Mouse (Mus musculus) splenic B cell, adult 2 months (primary cell): ENCODE results near the gene Gpank1.

Source experiments
- DNase-seq: peaks from one replicate; pipeline ENCODE4 v3.0.0-alpha.2; 2011; ENCODE audit warnings: low read depth, low spot score
- H3K27me3 ChIP-seq: 2 replicates; pipeline ENCODE4 v1.6.1; 2012; ENCODE audit warnings: mild to moderate bottlenecking, low read length, moderate library complexity, mixed read lengths; ENCODE audit not compliant: control insufficient read depth, poor library complexity, insufficient read depth, severe bottlenecking
- H3K36me3 ChIP-seq: 2 replicates; pipeline ENCODE4 v1.6.1; 2012; ENCODE audit warnings: mild to moderate bottlenecking, low read length, moderate library complexity, mixed read lengths; ENCODE audit not compliant: control insufficient read depth, poor library complexity, insufficient read depth, severe bottlenecking

Gpank1 gene

DNA sequence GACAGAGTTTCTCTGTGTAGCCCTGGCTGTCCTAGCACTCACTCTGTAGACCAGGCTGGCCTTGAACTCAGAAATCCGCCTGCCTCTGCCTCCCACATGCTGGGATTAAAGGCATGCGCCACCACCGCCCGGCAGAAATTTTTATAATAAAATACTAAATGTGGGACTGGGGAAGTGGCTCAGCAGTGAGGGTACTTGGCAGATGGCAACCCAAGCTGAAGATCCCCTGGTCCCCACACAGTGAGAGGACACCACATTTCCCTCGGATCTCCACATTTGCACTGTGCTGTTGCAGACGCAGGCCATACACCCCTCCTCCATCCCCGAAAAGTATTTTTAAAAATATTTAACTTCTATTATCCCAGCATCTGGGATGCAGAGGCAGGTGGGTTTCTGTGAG lies 12.3 kb downstream of the Gpank1 start:
- H3K27me3 ChIP-seq = no peaks in the 10 kb centered on the region
- DNase-seq = no peak
- peaks cover 2% of the 10 kb centered on the region; the same call in 1 of the 2 replicates for H3K36me3 ChIP-seq

DNA sequence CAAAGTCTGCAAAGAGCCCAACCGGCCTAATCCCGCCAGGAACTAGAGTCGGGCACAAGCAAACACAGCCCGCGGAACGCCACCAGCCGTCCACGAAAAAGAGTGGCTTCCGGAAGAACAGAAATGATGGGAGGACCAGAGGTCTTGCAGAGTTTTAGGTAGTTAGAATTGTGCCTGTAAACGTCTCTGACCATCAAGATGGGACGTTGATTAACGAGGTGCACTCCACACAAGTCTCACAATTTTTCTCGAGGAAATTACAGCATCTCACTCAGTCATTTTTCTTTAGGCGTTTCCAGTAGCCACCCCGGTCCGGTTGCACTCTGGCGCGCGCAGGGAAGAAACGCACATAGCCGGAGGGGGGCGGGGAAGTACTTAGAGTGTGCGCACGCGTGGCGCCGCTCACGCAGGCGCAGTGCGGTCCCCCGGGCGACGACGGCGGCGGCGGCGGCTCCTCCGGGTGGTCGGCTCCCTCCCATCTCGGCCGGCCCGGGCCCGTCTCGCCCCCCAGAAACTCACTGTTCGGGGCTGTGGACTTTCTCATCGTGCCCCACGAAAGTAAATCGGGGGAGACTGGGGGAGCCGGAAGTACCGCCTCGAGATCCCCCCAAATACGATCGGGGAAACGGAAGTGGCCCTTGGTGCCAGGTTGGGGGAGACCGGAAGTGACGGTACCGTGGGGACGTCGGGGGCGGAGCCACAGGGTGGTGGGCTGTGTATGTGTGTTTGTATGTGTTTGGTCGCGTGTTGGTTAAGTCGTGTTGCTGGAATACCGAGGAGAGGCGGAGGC lies 13.7 kb downstream of the Gpank1 start, which contains the start of gene Bag6:
Gene Bag6 (plus strand): TSS at position 378 of the 790 bp plus-strand sequence.
- Histone ChIP-seq H3K27me3 (no peaks in the 10 kb centered on the region), H3K36me3 (peaks cover 5% of the 10 kb centered on the region)
- peak; percentile 97 for DNase-seq

- peaks cover 10% of the 10 kb centered on the region for H3K36me3 ChIP-seq
- no peaks in the 10 kb centered on the region for H3K27me3 ChIP-seq
- DNase-seq = no peak
These were observed 14.5 kb downstream of the Gpank1 start for GRCm38 (mm10) chr17:35135591-35136320.

DNA sequence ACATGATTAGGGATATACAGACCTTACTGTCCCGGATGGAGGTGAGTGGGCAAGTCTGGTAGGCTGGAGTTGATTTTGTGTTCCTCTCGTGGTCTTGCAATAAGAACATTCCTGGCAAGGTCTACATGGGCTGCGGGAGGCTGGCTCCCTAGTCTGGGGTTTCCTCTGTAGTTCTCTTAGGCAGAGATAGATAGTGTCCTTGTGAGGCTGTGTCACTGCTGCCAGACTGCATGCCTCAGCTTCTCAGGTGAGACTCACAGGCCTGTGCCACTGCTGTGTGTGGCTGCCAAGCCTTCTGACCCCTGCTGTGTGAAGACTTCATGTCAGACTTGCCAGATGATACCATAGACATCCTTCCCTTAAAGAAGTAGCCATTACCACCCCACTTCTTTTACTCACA lies 18.0 kb downstream of the Gpank1 start:
- DNase-seq = no peak
- Histone ChIP-seq H3K27me3 (no peaks in the 10 kb centered on the region), H3K36me3 (peaks cover 37% of the 10 kb centered on the region)

DNA sequence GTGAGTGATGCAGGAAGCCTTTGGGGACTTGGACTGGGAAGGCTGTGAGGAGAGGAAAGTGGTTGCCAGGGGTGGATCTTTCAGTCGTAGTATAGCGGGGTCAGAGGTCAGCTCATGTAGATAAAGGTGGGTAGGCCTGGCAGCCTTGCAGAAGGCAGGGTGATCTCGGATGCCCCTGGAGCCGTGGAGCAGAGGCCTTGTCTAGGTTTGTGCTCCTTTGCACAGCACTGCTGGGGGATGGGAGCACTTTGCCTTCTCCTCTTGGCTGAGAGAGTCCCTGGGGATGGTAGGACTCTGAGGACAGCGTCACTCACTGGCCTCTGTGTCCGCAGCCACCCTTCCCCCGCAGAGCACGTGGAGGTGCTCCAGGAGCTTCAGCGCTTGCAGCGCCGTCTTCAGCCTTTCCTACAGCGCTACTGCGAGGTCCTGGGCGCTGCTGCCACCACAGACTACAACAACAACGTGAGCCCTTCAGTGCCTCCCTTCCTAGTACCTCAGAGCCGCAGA lies 19.3 kb downstream of the Gpank1 start:
- H3K27me3 ChIP-seq = no peaks in the 10 kb centered on the region
- peaks cover 43% of the 10 kb centered on the region for H3K36me3 ChIP-seq
- no peak for DNase-seq

DNA sequence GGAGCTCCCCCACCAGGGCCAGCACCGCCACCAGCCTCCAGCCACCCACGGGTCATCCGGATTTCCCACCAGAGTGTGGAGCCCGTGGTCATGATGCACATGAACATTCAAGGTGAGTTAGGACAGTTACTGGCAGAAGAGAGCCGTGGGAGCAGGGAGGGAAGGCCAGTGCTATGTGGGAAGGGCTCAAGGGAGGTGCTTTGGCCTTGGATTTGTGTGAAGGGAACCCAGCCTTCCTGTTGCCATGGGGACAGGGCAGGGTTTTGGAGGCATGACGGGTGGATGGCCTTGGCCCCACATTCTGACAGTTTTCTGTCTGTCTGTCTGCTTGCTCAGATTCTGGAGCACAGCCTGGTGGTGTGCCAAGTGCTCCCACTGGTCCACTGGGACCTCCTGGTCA lies 20.7 kb downstream of the Gpank1 start:
- H3K36me3 ChIP-seq = peaks cover 47% of the 10 kb centered on the region
- H3K27me3 ChIP-seq = no peaks in the 10 kb centered on the region
- DNase-seq = no peak

- H3K27me3 ChIP-seq = no peaks in the 10 kb centered on the region
- H3K36me3 ChIP-seq = peaks cover 49% of the 10 kb centered on the region
- no peak for DNase-seq
These were observed 24.9 kb downstream of the Gpank1 start for GRCm38 (mm10) chr17:35146139-35146538.

- no peaks in the 10 kb centered on the region for H3K27me3 ChIP-seq
- no peak for DNase-seq
These were observed 26.1 kb downstream of the Gpank1 start for GRCm38 (mm10) chr17:35147348-35147747.

GRCm38 (mm10) chr17:35147922-35148639 lies 26.8 kb downstream of the Gpank1 start:
- Histone ChIP-seq H3K36me3 (peaks cover 38% of the 10 kb centered on the region), H3K27me3 (no peaks in the 10 kb centered on the region)
- DNase-seq = no peak

More at GRCm38 (mm10) chr17:35147348-35147747, 26.1 kb downstream of the Gpank1 start:
- peaks cover 41% of the 10 kb centered on the region for H3K36me3 ChIP-seq

GRCm38 (mm10) chr17:35152121-35152520 lies 30.9 kb downstream of the Gpank1 start:
- peaks cover 38% of the 10 kb centered on the region for H3K36me3 ChIP-seq
- H3K27me3 ChIP-seq = no peaks in the 10 kb centered on the region
- DNase-seq = no peak

- no peak for DNase-seq
- H3K27me3 ChIP-seq = no peaks in the 10 kb centered on the region
- peaks cover 44% of the 10 kb centered on the region for H3K36me3 ChIP-seq
These were observed 31.8 kb downstream of the Gpank1 start for GRCm38 (mm10) chr17:35153077-35153476.

- DNase-seq = no peak
- Histone ChIP-seq H3K27me3 (no peaks in the 10 kb centered on the region), H3K36me3 (peaks cover 51% of the 10 kb centered on the region)
These were observed 32.7 kb downstream of the Gpank1 start for GRCm38 (mm10) chr17:35153931-35154330.

DNA sequence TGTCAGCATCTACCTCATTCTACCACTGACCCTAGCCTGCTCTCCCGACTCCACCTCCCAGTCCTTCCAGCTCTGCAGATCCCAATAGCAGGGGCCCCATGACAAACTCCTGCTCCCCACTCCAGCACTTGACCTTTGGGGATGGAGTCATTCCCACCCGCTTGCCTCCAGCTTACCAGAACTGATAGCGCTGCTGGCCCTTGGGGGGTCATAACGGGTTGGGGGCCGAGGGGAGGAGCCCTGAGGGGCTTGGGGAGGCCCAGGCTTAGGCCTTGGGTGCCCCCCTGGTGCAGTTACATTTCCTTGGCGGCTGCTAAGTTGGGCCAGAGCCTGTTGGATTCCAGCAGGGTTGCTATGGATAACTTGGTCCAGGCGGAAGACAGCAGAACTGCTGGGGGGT lies 33.4 kb downstream of the Gpank1 start:
- no peak for DNase-seq
- Histone ChIP-seq H3K27me3 (no peaks in the 10 kb centered on the region), H3K36me3 (peaks cover 49% of the 10 kb centered on the region)

DNA sequence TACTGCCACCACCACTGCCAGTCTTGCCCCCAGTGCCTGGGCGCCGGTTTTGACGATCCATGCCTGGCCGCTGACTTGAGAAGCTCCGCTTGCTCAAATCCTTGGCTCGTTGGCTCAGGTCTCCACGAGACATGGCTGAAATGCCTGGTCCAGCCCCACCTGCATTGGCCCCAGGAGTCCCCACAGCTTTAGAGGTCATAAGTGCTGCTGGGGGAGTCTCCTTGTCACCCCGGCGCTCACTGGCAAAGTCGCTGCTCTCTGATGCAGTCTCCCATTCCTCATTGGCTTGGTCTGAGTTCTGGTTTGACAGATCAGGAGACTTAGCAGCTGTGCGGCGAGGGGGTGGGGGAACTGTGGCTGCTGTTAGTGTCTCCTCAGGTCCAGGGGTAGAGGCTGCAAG lies 34.2 kb downstream of the Gpank1 start:
- no peak for DNase-seq
- H3K36me3 ChIP-seq = peaks cover 53% of the 10 kb centered on the region
- no peaks in the 10 kb centered on the region for H3K27me3 ChIP-seq
